ENCODE assay signal across 8 mouse cellular contexts in the genomic region with DNA sequence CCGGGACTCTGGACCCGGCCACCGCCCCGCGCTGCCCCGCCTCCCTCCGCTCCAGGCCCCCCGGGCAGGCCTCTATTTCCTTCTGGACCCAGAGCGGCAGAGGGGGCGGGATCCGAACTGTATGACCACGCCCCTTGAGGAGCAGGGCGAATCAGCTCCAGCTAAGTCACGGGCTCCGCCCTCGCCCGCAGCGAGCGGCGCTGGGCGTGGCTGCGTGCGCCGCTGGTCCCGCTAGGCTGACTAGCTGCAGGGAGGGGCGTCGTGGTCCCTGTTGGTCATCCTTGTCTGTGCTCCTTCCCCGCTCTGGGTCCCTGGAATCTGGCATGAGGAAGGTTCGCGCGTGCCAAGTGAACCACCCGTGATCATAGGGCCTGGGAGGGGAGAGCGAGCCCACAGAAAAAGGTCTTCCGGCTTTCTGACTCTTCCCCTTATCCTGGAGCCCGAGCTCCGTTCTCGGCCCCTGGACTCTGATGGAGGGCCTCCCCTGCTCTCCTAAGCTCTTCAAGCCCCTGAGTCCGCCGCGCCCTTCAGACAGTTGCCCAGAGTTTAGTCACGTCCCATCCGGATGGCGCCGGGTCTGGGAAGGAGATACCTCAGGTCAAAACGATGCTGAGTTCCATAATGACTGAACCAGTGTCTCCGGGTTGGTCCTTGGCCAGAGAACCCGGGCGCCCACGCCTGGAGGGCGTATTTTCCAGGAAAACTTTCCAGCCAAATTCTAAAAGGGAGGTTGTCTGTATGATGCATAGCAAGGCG. TPM values are rescaled to one million over a fixed set of nuclear protein-coding genes. Genes with fewer than 3 reads are reported as not detected.
DNase-seq lines count a peak whose midpoint lies in the region; ATAC-seq lines count a peak whose summit lies in the region.

Ugdh (minus strand) TSS at position 144 of the 756 bp plus-strand sequence.

- peak within 1 kb of the TSS; percentile 77 for H3K4me3 ChIP-seq in intestine, embryonic 14.5 days (ENCODE audit: low read depth, low read length)

- peak within 1 kb of the TSS; percentile 69 for H3K27ac ChIP-seq in intestine, embryonic 14.5 days (ENCODE audit: low read depth)

- no peaks in the 10 kb centered on the region for H3K36me3 ChIP-seq in intestine, embryonic 14.5 days (ENCODE audit: control insufficient read depth, insufficient read depth, low read length)

- H3K4me2 ChIP-seq in intestine, embryonic 14.5 days (ENCODE audit: low read length), result peak within 1 kb of the TSS; percentile 76

- intact Hi-C loops in left cerebral cortex, postnatal 14 days (cut with DNase I), result loop anchor here (5.0 kb wide), 1 partner anchor 56 kb away; the partner anchor contains the start of gene Gm43552

- H3K9ac ChIP-seq in intestine, embryonic 14.5 days (ENCODE audit: low read length), result peak within 1 kb of the TSS; percentile 78

- under 1% methylated on average over 51 of the region's 51 CpGs for WGBS in intestine, embryonic 14.5 days

- peaks cover 14% of the 10 kb centered on the region for H3K4me1 ChIP-seq in intestine, embryonic 14.5 days (replicated peaks; ENCODE audit: control insufficient read depth, insufficient read depth, low read length)

- no peaks in the 10 kb centered on the region for H3K27me3 ChIP-seq in intestine, embryonic 14.5 days (replicated peaks; ENCODE audit: control insufficient read depth, insufficient read depth, low read length)

- peak; percentile 97 for ATAC-seq in intestine, embryonic 14.5 days (replicated peaks; ENCODE audit: low FRiP score, low TSS enrichment, low read depth)

- H3K9me3 ChIP-seq in intestine, embryonic 14.5 days (ENCODE audit: control insufficient read depth, low read length), result no peaks in the 10 kb centered on the region

- peak; percentile 99 for DNase-seq in adrenal gland, adult (ENCODE audit: inconsistent age in 2 of 2, low spot score in 1 of 2)
- DNase-seq in embryo, embryonic 10.5 days (ENCODE audit: low spot score), result peak; percentile 99
- peak; percentile 98 for DNase-seq in gastrocnemius, postnatal 25 days
- peak; percentile 94 for DNase-seq in intestine, embryonic 14.5 days (ENCODE audit: low spot score)
- peak; percentile 96 to 97 for DNase-seq in left cerebral cortex, postnatal 14 days (ENCODE audit: low spot score in 2 of 2)
- peak; percentile 99 for DNase-seq in mesoderm, embryonic 11.5 days (ENCODE audit: low read depth, low spot score)
- DNase-seq in right cerebral cortex, postnatal 36 days (ENCODE audit: low spot score in 2 of 2), result peak; percentile 94 to 97
- peak; percentile 99 for DNase-seq in yolk sac, embryonic 10.5 days (ENCODE audit: low spot score)

RNA-seq across cellular contexts. Expression of gene Ugdh, which starts in this region (rescaled TPM):
- total RNA-seq in gastrocnemius, postnatal 25 days (2021), result 10 to 100 TPM in 1 of 2 experiments, 1 to 10 TPM in 1; 9.4 to 14.8 TPM
- 108 and 111 TPM in 2 replicates for polyA plus RNA-seq in intestine, embryonic 14.5 days (2014; fragmentation: Nextera tagmentation; extraction: Ambion mirVana)
- total RNA-seq in left cerebral cortex, postnatal 14 days (2021), result 10 to 100 TPM; 24.8 to 25.7 TPM

Comparison
In these comparisons a context has a peak if more than half of its experiments do, and no peak if none do; other contexts are left out.
1. Peak in every context shown above with its lines: DNase-seq, ATAC-seq, H3K4me3 ChIP-seq and H3K27ac ChIP-seq.